In genomic region chr6:125350231-125350994, GRCm38 (mm10) we compare ENCODE assay signal across 8 mouse cellular contexts. TPM values are rescaled to one million over a fixed set of nuclear protein-coding genes. Genes with fewer than 3 reads are reported as not detected.
DNase-seq lines count a peak whose midpoint lies in the region; ATAC-seq and TF ChIP-seq lines count a peak whose summit lies in the region.

No protein-coding gene starts in this region.

- H3K9me3 ChIP-seq in embryonic facial prominence, embryonic 10.5 days: no peaks in the 10 kb centered on the region
- no peaks in the 10 kb centered on the region for H3K9me3 ChIP-seq in heart, postnatal 0 days (replicated peaks; ENCODE audit: control insufficient read depth, low read length)
- no peaks in the 10 kb centered on the region for H3K9me3 ChIP-seq in liver, embryonic 12.5 days (replicated peaks)
- H3K9me3 ChIP-seq in neural tube, embryonic 14.5 days (ENCODE audit: control insufficient read depth, low read length): no peaks in the 10 kb centered on the region

- 0 out of 2 replicates have a peak, but pooled peaks cover 3% of the 10 kb centered on the region for H3K36me3 ChIP-seq in embryonic facial prominence, embryonic 10.5 days (replicated peaks)
- H3K36me3 ChIP-seq in heart, postnatal 0 days (replicated peaks; ENCODE audit: control insufficient read depth, insufficient read depth, low read length): no peaks in the 10 kb centered on the region
- no peaks in the 10 kb centered on the region for H3K36me3 ChIP-seq in liver, embryonic 12.5 days
- no peaks in the 10 kb centered on the region for H3K36me3 ChIP-seq in neural tube, embryonic 14.5 days (ENCODE audit: control insufficient read depth, insufficient read depth, low read length)

- H3K4me3 ChIP-seq in embryonic facial prominence, embryonic 10.5 days: peak overlapping the region; percentile 70
- H3K4me3 ChIP-seq in heart, postnatal 0 days (ENCODE audit: low read depth, low read length): peak overlapping the region; percentile 60
- peak overlapping the region; percentile 64 for H3K4me3 ChIP-seq in liver, embryonic 12.5 days
- peak overlapping the region; percentile 37 for H3K4me3 ChIP-seq in neural tube, embryonic 14.5 days (ENCODE audit: low read depth, low read length)

- H3K9ac ChIP-seq in heart, postnatal 0 days (replicated peaks; ENCODE audit: low read depth, low read length): peak overlapping the region; percentile 82
- H3K9ac ChIP-seq in liver, embryonic 12.5 days: peak overlapping the region; percentile 67
- peak overlapping the region; percentile 18; the same call in 1 of the 2 replicates for H3K9ac ChIP-seq in neural tube, embryonic 14.5 days (replicated peaks; ENCODE audit: low read depth, low read length)

- peak; percentile 58 to 72 for DNase-seq in heart, adult 18-20 months
- no peak for DNase-seq in heart, postnatal 25 days (ENCODE audit: low spot score)
- DNase-seq in embryonic facial prominence, embryonic 10.5 days (ENCODE audit: low spot score): no peak
- DNase-seq in heart, postnatal 0 days (ENCODE audit: low spot score): no peak
- no peak for DNase-seq in cerebellum, postnatal 4 days (ENCODE audit: low spot score in 2 of 2)
- no peak for DNase-seq in urinary bladder, postnatal 14 days (ENCODE audit: low spot score)

- peaks cover 10% of the 10 kb centered on the region for H3K27me3 ChIP-seq in embryonic facial prominence, embryonic 10.5 days (replicated peaks; ENCODE audit: low read depth, poor library complexity, severe bottlenecking)
- no peaks in the 10 kb centered on the region for H3K27me3 ChIP-seq in heart, postnatal 0 days (ENCODE audit: control insufficient read depth, insufficient read depth, low read length)
- H3K27me3 ChIP-seq in liver, embryonic 12.5 days (replicated peaks): 0 out of 2 replicates have a peak, but pooled peaks cover 6% of the 10 kb centered on the region
- no peaks in the 10 kb centered on the region; the same call in 1 of the 2 replicates for H3K27me3 ChIP-seq in neural tube, embryonic 14.5 days (ENCODE audit: control insufficient read depth, insufficient read depth, low read length)

- 3% methylated on average over 20 of the region's 20 CpGs for WGBS in embryonic facial prominence, embryonic 10.5 days
- WGBS in heart, postnatal 0 days: 25% methylated on average over 20 of the region's 20 CpGs
- 4% methylated on average over 20 of the region's 20 CpGs for WGBS in liver, embryonic 12.5 days (ENCODE audit: insufficient replicate concordance)
- 9% methylated on average over 20 of the region's 20 CpGs for WGBS in neural tube, embryonic 14.5 days

- peaks cover 76% of the 10 kb centered on the region for H3K4me1 ChIP-seq in embryonic facial prominence, embryonic 10.5 days
- peaks cover 25% of the 10 kb centered on the region for H3K4me1 ChIP-seq in heart, postnatal 0 days (ENCODE audit: control insufficient read depth, insufficient read depth)
- H3K4me1 ChIP-seq in liver, embryonic 12.5 days: peaks cover 73% of the 10 kb centered on the region
- peaks cover 14% of the 10 kb centered on the region; the same call in 1 of the 2 replicates for H3K4me1 ChIP-seq in neural tube, embryonic 14.5 days (ENCODE audit: control insufficient read depth, insufficient read depth, low read length)

- intact Hi-C loops in heart, postnatal 25 days (cut with DNase I): loop anchor here (2.0 to 5.0 kb wide), 2 partner anchors 38 to 186 kb away; partner anchors contain the start of gene Ltbr

- TF ChIP-seq CTCF in heart, postnatal 0 days (IDR thresholded peaks at IDR 0.05; ENCODE audit: low read depth): no peak

- peak overlapping the region; percentile 68 for H3K4me2 ChIP-seq in heart, postnatal 0 days (ENCODE audit: low read depth, low read length)
- peak overlapping the region; percentile 79 for H3K4me2 ChIP-seq in liver, embryonic 12.5 days
- H3K4me2 ChIP-seq in neural tube, embryonic 14.5 days (ENCODE audit: low read depth, low read length): peak overlapping the region; percentile 58

- ATAC-seq in heart, postnatal 0 days (ENCODE audit: insufficient read depth, low read depth): no peak
- ATAC-seq in liver, embryonic 12.5 days: no peak
- ATAC-seq in neural tube, embryonic 14.5 days (ENCODE audit: low read depth): 0 out of 2 replicates have a peak, but pooled peaks have one; percentile 1

- TF ChIP-seq EP300 in heart, postnatal 0 days (IDR thresholded peaks at IDR 0.05; ENCODE audit: low read depth): no peak

- peak overlapping the region; percentile 90 for H3K27ac ChIP-seq in embryonic facial prominence, embryonic 10.5 days (replicated peaks)
- H3K27ac ChIP-seq in heart, postnatal 0 days (ENCODE audit: low read depth): peak overlapping the region; percentile 84
- peak overlapping the region; percentile 70 for H3K27ac ChIP-seq in liver, embryonic 12.5 days
- no peak overlapping the region for H3K27ac ChIP-seq in neural tube, embryonic 14.5 days (ENCODE audit: low read depth, low read length)

RNA-seq across cellular contexts. Expression of gene Tnfrsf1a, which starts 1.3 kb away (rescaled TPM):
- 10 to 100 TPM; 47.5 to 50.8 TPM for total RNA-seq in heart, adult 18-20 months (2021)
- 10 to 100 TPM; 53.2 to 60.8 TPM for total RNA-seq in heart, postnatal 25 days (2021)
- polyA plus RNA-seq in embryonic facial prominence, embryonic 10.5 days (2016; fragmentation: Nextera tagmentation; extraction: Ambion mirVana): 33.4 and 34.8 TPM in 2 replicates
- total RNA-seq in heart, postnatal 0 days (2014; rRNA removed; ENCODE audit: low replicate concordance): 37.1 and 52.8 TPM in 2 replicates
- polyA plus RNA-seq in heart, postnatal 0 days (2015; fragmentation: Nextera tagmentation; extraction: Ambion mirVana): 39.8 and 40.1 TPM in 2 replicates
- 23.0 and 23.4 TPM in 2 replicates for polyA plus RNA-seq in liver, embryonic 12.5 days (2016; fragmentation: Nextera tagmentation; extraction: Ambion mirVana)
- polyA plus RNA-seq in neural tube, embryonic 14.5 days (2014; fragmentation: Nextera tagmentation; extraction: Ambion mirVana): 6.5 and 15.0 TPM in 2 replicates

RNA-seq across cellular contexts. Expression of gene Scnn1a, which starts 30.0 kb away (rescaled TPM):
- 1 to 10 TPM in 1 of 2 experiments, under 1 TPM in 1; 0.47 to 1.3 TPM for total RNA-seq in heart, adult 18-20 months (2021)
- total RNA-seq in heart, postnatal 25 days (2021): under 1 TPM; 0.70 TPM
- 0.57 and 0.87 TPM in 2 replicates for polyA plus RNA-seq in embryonic facial prominence, embryonic 10.5 days (2016; fragmentation: Nextera tagmentation; extraction: Ambion mirVana)
- 0.46 and 1.3 TPM in 2 replicates for total RNA-seq in heart, postnatal 0 days (2014; rRNA removed; ENCODE audit: low replicate concordance)
- polyA plus RNA-seq in heart, postnatal 0 days (2015; fragmentation: Nextera tagmentation; extraction: Ambion mirVana): 0.37 and 0.46 TPM in 2 replicates
- 0.23 and 0.50 TPM in 2 replicates for polyA plus RNA-seq in liver, embryonic 12.5 days (2016; fragmentation: Nextera tagmentation; extraction: Ambion mirVana)
- 0.67 and 0.77 TPM in 2 replicates for polyA plus RNA-seq in neural tube, embryonic 14.5 days (2014; fragmentation: Nextera tagmentation; extraction: Ambion mirVana)

RNA-seq across cellular contexts. Expression of gene Plekhg6, which starts 30.2 kb away (rescaled TPM):
- not detected for total RNA-seq in heart, adult 18-20 months (2021)
- total RNA-seq in heart, postnatal 25 days (2021): not detected
- 0.21 and 0.32 TPM in 2 replicates for polyA plus RNA-seq in embryonic facial prominence, embryonic 10.5 days (2016; fragmentation: Nextera tagmentation; extraction: Ambion mirVana)
- total RNA-seq in heart, postnatal 0 days (2014; rRNA removed; ENCODE audit: low replicate concordance): not detected in 2 replicates
- 0.05 and 0.10 TPM in 2 replicates for polyA plus RNA-seq in heart, postnatal 0 days (2015; fragmentation: Nextera tagmentation; extraction: Ambion mirVana)
- 0.37 and 0.39 TPM in 2 replicates for polyA plus RNA-seq in liver, embryonic 12.5 days (2016; fragmentation: Nextera tagmentation; extraction: Ambion mirVana)
- polyA plus RNA-seq in neural tube, embryonic 14.5 days (2014; fragmentation: Nextera tagmentation; extraction: Ambion mirVana): 0.09 and 0.13 TPM in 2 replicates

RNA-seq across cellular contexts. Expression of gene Ltbr, which starts 36.7 kb away (rescaled TPM):
- total RNA-seq in heart, adult 18-20 months (2021): 10 to 100 TPM; 25.0 to 28.7 TPM
- total RNA-seq in heart, postnatal 25 days (2021): 10 to 100 TPM; 27.4 to 31.8 TPM
- 26.9 and 28.8 TPM in 2 replicates for polyA plus RNA-seq in embryonic facial prominence, embryonic 10.5 days (2016; fragmentation: Nextera tagmentation; extraction: Ambion mirVana)
- total RNA-seq in heart, postnatal 0 days (2014; rRNA removed; ENCODE audit: low replicate concordance): 76.7 and 93.9 TPM in 2 replicates
- polyA plus RNA-seq in heart, postnatal 0 days (2015; fragmentation: Nextera tagmentation; extraction: Ambion mirVana): 37.7 and 38.3 TPM in 2 replicates
- 19.2 and 22.9 TPM in 2 replicates for polyA plus RNA-seq in liver, embryonic 12.5 days (2016; fragmentation: Nextera tagmentation; extraction: Ambion mirVana)
- 11.0 and 14.8 TPM in 2 replicates for polyA plus RNA-seq in neural tube, embryonic 14.5 days (2014; fragmentation: Nextera tagmentation; extraction: Ambion mirVana)

Comparison
In these comparisons a context has a peak if more than half of its experiments do, and no peak if none do; other contexts are left out.
1. DNase-seq: peak in heart, adult 18-20 months (2 of 2); none in heart, postnatal 25 days (single experiment), embryonic facial prominence, embryonic 10.5 days (single experiment), heart, postnatal 0 days (single experiment), cerebellum, postnatal 4 days (0 of 2) and urinary bladder, postnatal 14 days (single experiment).
2. H3K9ac ChIP-seq: peak in every context shown above with its lines; median percentile 82 in heart, postnatal 0 days; 67 in liver, embryonic 12.5 days; 18 in neural tube, embryonic 14.5 days.
3. Peak in every context shown above with its lines, with median percentiles within 50 percentile points of each other: H3K4me3 ChIP-seq and H3K4me2 ChIP-seq.